Mouse (Mus musculus) T-helper 17 cell (primary cell): Measurements from ENCODE around the gene Erich3.

Experiments
- in situ Hi-C, 2 experiments: fragments of 300-600 bp; cut with MboI, MseI; formaldehyde crosslinking; loops; 1 replicate in 1 of 2; 2 replicates in 1 of 2; pipeline ENCODE4 v1.15.1; 2025; ENCODE audit warnings: high pct_unique_total_duplicates in 2 of 2

Gene Erich3

DNA sequence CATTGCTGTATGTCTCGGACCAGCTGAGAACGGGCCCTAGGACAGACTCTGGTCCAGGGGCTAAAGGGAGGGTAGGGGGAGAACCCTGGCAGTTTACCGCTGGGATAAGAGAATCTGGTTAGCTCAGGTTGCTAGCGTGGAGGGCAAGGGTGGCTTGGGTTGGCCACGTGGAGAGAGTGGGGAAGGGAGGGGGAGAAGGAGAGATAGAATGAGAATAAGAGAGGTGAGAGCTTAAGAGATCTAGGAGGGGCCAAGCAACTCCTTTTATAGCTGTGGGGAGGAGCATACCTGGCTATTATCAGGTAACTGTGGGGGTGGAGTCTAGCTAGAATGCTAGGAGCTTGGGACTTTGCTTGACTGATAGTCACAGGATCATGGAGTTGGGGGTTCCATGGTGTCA is 7.4 kb downstream of the Erich3 start:
- in situ Hi-C loops: no loop called here

DNA sequence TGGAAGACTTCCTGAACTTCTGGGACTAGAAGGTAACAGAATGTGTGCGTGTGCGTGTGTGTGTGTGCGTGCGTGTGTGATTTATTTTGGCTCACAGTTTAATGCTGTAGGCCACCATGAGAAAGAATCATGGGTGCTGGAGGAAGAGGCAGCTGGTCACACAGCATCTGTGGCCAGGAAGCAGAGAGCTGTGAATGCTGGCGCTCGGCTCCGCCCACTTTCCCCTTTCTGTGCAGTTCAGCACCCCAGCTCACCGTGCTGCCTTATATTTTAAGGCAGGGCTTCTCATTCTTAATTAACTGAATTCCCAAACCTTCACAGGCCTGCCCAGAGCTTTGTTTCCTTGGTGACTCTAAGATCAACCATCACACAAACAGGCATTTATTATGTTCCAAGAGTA is 9.7 kb downstream of the Erich3 start:
- in situ Hi-C loops: no loop called here

DNA sequence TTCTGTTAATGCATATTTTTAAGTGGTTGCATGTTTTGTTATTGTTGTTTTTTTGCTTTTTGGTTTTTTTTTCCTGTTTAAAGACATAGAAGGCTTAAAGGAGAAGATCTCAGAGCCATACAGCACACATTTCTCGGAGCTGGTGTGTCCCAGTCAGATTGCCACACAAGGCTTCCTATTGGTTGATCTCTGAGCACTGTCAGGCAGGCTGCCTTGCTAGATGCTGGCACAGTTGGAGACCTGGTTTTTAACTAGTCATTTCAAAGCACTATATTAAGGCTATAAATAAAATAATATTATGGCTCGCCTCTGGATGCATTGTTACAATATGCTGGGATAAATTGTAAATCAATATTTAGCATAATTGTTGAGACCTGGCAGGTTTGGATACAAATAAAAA is 18.9 kb downstream of the Erich3 start:
- in situ Hi-C loops: no loop called here

DNA sequence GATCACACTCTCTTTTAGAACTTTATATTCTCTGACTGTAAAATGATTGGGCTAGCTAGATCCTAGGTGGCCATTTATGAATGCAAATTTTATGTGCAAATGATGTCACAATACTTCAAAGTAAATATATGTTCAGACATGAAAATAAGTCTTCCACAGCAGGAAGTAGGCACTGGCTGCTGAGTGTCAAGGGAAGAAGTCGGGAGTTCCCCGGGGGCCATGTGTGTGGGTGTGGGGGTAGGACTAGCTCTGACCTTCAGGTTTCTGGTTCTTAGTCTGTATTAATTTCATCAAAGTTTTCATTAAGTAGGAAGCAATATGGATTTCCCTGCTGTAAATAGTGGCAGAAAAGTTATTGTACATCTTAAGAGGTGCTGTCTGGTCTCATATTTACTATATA is 20.0 kb downstream of the Erich3 start:
- in situ Hi-C loops: no loop called here

DNA sequence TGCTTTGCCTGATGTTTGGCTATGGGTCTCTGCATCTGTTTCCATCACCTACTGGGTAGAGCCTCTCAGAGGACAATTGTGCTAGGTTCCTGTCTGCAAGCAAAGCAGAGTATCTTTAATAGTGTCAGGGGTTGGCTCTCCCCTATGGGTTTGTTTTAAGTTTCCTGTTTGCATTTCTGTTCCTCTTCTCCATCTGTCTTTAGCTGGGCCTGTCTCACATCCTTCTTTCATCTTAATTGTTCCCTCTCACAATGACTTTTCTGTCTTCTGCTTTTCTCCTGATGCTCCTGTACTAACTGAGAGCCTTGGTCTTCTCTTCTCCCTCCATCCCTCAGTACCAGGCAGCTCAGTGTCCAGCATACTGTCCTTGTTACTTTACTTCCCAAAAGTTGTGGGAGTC is 26.6 kb downstream of the Erich3 start:
- in situ Hi-C loops: no loop called here

DNA sequence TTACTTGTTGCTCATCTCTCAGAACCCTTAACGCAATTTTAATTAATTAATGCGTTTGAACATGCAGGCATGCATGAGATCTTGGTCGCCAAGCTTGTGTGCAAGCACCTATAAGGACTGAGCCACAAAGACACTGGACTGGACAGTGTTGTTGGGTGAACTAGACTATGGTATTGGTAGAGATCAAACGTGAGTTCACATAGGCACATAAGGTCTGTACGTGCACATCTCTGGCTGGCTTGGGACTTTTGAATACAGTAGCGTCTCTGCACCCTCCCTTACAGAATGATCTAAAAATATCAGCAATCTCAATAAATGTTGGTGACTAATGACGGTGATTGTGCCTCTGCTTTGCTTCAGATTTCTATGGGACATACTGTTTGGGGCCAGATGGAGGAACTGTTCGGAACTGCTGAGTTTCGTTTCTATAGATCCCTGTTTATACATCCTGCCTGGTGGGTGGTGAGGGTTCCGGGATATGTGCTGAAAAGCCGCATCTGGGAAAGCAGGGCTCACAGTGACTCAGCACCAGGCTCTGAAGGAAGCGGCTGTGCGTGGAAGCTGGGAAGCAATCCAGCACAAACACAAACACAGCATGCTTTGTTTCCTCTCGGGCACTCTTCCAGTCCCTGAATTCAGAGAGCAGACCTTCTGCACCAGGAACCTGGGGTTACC is 28.4 kb downstream of the Erich3 start:
- in situ Hi-C loops: no loop called here

DNA sequence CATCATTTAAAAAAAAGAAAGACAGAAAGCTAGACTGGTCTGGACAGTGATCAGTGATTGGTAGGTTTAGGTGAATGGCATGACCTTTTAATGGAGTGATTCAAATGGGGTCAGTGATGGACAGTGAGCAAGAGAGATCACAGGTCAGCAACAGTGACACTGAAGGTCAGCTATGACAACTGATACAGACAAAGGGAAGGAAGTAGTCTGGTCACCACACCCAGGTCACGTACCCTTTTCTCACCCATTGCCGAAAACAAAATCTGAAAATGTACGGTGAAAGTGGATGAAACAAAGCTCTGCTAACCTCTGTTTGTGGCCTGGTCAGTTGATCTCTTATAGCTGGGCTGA is 28.9 kb downstream of the Erich3 start:
- in situ Hi-C loops: no loop called here

DNA sequence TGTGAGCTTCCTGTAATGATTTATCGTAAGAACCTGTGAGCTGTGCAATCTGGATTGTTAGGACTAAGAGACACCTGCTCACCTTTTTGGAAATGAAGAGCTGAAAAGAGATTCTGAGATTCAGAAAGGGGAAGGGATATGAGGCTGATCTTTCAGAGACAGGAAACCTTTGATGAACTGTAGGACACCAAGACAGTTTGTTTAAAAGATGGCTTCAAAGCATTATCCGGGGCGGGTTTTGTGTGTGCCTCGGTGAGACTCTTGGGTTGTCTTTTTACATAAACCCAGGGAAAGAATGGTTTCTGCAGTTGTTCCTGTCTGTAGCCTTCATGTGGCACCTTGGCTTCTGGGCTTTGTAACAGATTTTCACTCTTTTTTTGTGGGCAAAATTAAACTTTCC is 30.2 kb downstream of the Erich3 start:
- in situ Hi-C loops: no loop called here

DNA sequence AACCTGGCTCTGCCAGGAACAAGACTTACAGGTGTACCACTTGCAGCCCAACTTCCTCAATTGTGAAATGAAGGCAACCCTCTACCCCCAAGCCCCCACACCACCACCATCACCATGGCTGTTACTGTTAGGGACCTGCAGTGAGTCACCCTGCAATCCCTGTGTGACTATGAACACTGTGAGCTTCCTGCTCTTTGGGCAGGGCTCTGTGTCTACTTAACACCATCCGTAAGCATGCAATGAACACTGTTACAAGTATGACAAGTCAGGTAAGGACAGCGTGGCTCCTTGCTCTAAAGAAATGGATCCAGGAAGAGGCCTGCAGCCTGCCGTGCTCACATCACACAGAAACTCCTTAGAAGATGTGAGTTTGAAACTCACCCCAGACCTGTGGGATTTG is 33.0 kb downstream of the Erich3 start:
- in situ Hi-C loops: no loop called here

DNA sequence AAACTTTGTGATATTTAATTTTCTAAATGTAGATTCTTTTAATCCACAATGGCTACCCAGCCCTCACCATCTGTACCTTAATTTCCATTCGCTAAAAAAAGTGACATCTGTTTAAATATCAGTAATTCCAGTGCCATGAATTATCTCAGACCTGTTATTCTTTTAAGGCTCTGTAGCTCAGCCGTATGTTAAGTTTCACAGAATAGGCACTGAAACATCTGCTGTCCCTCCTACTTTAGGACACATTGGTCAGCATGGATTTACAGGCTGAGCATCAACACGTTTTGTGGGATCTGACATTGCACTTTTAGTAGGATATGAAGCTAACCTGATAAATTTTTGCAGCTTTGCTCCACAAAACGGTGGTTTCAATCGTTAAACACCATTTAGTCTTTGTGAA is 35.2 kb downstream of the Erich3 start:
- in situ Hi-C loops: no loop called here

DNA sequence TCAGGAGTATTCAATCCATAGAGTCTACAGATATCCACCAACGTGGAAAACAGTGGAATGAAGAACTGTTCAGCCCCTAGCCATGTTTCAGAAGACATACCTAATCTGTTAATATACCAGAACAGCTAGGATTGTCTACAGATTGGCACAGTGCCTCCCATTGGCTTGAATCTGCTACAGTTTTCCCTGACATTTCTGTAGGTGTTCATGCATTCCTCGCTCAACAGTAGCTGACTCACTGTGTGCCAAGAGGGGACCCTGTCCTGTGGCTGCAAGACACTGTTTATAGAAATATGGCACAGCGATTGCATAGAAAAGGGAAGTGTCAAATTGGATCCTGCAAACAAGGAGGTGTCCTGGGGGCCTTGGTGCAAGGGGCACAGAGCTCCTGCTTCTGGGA is 36.6 kb downstream of the Erich3 start:
- in situ Hi-C loops: no loop called here

DNA sequence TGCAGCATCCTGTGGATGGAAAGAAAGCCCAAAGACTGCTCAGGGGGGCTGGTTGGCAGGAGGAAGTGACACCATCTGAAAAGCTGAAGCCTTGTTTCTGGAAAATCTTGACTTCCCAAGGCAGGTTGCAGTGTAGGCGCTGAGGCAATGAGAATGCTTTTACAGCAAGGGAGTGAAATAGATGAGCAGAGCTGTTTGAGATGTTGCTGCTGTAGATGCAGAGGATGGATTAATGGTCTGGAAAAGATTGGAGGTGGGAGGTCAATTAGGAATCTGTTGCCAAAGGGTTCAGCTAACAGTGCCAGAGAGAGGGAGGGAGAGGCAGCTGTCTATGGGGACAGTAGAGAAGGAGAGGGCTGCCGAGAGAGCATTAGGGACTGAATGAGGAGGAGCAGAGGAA is 37.1 kb downstream of the Erich3 start:
- in situ Hi-C loops: no loop called here

DNA sequence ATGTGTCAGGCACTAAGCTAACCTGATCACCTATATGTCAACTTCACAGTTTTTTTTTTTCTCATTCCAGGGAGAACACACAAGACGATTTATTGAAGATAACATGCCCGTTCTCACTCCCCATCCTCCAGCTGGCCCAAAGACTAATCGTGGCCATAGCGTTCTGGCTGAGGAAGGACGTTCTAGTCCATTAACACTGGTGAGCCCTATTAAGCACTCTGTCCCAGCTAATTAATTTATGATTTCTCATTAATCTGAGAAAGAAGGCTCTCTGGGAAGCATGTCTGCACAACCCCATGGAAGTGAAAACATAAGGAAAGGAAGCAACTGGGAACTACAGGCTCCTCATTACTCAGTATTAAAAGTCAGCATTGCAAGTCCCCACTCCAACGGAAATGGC is 41.1 kb downstream of the Erich3 start:
- in situ Hi-C loops: no loop called here

DNA sequence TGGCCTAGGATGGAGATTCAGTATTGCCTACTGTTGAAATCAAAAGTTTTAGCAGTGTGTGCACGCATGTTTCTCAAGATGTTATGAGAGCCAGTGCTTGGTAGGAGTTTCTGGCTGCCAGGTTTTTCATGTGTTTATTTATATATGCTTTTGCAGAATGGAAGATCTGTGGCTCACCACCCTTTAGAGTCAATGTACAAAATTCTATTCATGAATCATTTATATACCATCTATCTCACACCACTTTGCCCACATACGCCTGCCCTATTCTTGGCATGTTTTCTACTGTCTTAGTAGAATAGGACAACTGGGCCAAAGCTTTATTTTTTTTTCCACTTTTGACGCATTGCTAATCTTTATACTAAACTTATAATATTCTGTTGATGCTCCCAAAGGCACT is 44.5 kb downstream of the Erich3 start:
- in situ Hi-C loops: no loop called here

DNA sequence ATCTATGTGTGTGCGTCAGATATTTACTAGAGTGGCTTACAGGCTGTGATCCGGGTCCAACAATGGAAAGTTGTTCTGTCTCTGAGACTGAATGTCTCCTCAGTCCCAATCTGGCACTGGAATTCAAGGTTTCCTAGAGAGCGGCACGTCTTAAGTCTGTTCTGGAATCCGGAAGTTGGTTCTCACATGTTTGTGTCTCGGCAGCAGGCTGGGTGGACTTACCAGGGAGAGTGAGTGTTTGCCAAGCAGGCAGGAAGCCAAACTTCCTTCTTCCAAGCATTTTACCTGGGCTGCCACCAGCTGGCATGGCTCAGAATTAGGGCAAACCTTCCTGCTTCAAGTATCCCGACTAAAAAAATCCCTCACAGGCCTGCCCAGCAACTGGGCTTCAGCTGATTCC is 59.5 kb downstream of the Erich3 start:
- in situ Hi-C loops: no loop called here

DNA sequence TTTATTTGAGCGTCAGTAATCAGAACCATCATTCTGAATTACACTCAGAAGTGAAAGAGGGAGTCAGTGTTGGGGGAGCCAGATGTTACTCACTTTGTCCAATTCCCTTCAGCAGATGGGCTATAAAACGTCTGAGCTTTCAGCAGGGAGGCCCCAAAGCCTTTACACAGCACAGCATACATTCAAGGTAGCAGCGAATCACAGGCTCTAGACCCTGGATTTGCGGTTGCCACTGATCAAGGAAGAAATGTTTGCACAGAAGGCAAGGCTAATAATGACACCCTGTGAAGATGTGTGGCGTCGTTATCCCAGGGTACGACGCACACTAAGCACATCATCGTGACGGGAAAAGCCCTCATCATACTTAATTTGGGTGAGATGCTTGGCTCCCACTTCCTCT is 67.8 kb downstream of the Erich3 start:
- in situ Hi-C loops: no loop called here

DNA sequence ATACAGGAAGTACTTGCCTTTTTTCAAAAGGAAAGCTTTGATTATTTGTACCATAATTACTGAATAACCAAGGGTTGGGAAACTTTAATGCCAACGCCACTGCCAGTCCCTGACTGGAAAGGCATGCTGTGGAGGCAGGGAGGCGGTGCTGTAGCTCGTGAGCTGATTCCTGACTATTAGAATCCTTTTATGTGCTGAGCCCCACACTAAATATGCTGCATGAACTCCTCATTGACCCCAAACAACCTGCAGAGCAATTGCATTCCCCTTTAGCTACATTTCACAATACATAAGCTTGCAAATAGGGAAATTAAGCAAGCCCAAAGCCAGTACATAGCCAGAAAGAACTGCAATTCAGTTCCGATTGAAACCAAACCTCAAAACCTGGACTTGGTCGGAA is 77.8 kb downstream of the Erich3 start:
- in situ Hi-C loops: no loop called here

DNA sequence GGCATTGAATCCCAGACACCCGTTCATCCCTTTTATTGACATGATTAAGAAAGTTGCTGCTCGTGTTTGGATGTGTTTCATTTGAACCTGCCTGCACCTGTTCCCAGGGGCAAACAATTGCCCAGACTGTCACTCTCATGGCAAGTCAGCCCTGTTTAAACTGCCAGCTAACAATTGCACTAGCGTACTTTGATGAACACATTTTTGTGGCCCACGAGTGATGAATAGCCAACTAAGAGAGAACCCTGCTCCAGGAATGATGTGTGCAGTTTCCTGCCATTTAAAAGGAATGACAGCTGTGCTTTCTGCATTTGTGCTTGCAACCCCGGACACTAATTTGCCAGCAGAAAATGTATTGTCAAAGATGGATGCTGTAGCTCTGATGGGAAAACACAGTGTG is 79.3 kb downstream of the Erich3 start:
- in situ Hi-C loops: no loop called here

DNA sequence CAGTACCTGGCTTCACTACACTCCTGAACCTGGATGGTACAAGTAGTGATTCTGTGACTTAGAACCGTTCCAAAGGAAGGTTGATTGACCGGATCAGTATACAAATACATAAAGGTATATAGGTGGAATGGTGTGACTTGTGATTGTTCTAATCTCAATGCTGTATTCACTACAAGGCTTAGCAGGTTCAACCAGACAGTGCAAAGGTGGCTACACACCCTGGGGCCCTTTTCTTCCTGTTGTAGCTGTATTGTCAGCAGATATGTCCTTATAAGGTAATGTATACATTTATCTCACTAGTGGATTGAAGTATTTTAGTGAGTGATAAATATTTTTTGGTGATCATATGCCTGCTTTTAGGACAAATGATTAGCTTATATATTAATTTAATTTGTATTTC is 80.7 kb downstream of the Erich3 start:
- in situ Hi-C loops: no loop called here

DNA sequence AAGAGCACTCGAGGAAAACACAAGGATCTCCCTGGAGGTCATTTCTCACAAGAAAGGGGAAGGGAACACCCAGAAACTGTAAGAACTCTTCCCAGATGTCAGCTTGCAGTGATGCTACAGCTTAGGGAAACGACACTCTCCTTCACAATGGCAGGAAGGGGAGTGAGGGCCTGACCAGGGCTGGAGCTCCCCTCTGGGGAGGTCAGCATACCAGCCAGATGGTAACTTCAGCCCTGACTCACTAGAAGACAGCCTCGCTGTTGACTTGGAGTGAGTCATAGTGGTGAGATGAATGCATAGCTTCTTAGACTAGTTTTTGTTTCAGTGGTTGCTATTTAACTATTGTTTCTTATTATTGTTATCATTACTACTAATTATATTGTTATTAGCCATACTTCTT is 90.8 kb downstream of the Erich3 start:
- in situ Hi-C loops: no loop called here

DNA sequence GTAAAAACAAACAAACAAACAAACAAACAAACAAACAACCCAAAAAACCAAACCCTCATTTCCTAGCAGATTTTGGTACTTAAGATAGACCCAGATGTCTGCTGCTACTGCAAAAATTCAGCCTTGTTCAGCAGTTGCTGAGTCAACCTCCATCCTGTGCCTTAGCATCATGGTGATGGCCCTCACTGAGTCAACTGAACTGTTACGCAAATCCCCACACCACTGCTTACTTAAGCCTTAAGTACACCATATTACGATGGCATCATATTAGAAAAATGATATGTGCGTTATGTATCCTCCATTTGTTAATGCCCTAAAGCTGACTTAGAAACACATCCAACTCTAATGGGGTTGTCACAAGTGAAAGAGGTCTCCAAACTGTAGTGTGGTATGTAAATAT is 91.6 kb downstream of the Erich3 start:
- in situ Hi-C loops: no loop called here

DNA sequence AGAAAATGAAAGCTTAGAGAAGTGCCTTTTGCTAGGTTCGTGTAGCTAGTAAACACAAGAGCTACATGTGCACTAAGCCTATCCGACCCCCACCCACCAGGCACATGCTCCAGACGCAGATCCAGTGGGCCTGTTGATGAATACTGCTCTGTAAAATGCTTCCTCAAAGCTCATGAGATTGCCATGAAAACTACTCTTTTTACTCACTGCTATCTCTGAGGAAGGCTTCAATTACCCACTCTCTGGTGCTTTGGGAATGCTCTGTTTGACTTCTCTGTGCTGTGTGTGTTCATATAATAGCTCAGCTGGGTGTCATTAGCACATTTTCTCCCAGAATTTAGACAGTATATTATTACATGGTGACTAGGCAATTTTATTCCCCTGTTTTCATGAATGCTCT is 94.4 kb downstream of the Erich3 start:
- in situ Hi-C loops: no loop called here

DNA sequence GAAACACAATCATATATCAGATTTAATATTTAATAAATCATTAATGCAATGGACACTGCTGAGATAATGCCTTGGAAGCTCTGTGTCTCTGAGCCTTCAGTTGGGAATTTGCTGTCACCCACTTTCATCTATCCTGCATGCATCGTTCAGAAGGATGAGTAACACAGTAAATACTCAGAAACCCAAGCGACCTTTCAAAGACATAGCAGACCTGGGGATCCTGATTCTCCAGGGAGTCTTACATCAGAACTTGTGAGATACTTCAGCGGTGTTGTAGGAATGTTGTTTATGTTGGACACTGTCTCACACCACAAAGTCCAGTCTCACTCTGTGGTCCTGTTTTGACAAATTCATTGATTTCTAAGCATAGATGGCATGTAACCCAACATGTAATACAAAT is 97.4 kb downstream of the Erich3 start:
- in situ Hi-C loops: no loop called here

DNA sequence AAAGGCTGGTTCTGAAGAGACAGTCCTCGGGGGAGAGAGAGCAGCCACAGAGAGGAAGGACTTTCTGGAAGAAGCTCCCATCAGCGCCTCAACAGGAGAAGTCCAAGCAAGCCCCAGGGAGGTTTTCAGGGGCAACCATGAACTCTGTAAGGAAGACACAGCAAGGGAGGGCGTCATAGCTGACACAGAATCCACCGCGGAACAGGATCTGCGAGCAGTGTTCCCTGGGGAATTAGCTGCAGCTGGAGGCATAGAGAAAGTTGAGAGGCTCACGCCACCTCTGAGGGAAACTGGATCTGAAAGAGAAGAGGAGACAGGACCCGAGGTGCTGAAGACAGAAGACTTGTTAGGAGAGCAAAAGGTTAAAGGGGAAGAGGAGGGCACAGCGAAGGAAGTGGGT is 99.7 kb downstream of the Erich3 start:
- in situ Hi-C loops: no loop called here

DNA sequence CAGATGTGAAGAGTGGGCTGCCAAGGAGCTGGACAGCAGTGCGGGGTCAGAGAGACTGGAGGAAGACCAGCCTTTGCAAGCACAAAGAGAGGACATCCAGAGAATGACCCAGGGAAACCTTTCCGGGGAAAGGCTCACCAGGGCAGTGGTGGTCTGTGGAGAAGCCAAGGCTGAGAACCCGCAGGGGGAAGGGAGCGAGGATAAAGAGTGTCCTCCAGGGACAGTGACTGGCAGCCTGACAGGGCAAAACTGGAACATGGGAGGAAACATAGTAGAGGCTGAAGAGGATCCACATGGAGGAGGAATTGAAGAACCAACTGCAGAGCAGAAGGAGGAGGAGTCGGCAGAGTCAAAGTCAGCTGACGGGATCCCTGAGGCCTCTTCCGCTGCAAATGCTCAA is 100.5 kb downstream of the Erich3 start:
- in situ Hi-C loops: no loop called here
